Mouse (Mus musculus): Measurements from ENCODE around the gene Ndp.

Ndp gene

DNA sequence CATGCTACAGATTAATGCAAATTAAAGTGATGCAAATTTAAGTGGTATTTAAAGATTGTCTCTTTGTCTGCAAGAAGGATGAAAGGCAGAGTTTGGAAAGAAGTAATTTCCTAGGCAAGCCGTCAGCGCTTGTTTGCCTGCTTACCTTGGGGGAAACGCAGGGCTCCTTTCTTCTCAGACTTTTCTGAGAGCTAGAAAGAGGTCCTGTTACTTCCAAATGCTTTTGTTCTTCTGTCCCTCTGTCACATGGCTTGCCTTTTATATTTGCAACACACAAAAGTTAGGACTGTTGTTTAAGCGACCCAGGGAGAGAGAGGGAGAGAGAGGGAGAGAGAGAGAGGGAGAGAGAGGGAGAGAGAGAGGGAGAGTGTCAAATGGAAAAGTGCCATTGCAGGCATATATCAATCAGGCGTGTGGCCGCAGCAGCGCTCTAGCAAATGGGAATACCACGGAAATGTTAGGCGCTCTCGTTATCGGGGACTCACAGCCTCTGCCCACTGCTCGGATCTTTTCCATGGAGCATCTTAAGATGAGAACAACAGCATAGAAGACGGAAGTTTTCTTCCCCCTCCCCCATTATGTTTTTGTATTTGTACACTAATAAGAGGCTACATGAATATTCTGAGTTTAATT lies at the start of gene Ndp:
Gene Ndp, minus strand, starts transcription at position 534 of the 633 bp plus-strand sequence.
- no peak for DNase-seq

DNA sequence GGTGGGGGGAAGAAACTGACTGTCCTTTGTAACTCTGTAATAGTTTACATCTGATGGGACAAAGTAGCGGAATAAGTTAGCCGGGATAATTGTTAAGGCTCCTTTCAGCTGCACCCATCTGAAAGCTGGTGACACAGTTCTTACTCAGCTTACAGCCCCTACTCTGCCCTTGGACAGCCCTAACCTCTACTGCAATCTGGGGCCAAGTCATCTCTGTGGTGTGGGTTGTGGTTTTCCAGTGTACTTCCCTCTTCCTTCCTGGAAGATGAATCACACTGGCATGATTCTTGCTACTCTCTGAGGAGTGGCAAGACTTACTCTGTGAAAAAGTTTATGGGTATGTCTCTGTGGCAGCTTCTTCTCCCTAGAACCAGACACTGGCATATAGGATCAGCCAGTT lies 43.2 kb upstream of the Ndp start:
- DNase-seq: no peak

DNA sequence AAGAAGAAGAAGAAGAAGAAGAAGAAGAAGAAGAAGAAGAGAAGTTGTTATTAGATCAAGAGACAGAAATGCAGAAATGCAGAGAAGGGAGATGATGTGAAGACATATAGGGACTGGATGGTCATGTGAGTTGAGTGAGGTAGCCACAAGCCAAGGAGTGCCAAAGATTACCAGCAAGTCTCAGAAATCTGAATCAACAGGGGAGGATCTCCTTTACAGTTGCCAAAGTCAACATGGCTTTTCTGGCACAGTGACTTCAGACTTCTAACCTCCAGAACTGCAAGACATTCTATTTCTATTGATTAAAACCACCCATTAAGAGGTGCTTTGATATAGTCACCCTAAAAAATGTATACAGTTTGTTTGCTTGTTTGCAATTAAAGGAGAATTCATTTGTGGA lies 6.4 kb upstream of the Ndp start:
- no peak for DNase-seq

DNA sequence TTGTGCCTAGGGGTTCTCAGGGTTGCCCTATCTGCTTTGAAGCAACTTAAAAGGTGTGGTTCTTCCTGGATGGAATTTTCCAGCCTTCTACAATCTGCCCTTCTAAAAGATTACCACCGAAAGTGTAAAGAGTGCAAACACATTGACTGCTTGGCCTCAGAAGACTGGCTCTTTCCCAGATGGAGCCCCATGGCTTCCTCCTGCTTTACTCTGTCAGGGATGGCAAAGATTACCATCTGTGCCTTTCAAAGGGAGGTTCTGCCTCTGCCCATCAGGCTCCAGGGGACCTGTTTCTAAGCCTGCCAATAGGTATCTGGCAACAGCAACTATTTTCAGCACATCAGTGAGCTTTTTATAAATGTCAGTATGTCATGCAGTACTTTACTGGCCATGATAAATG lies 1.5 kb upstream of the Ndp start:
- DNase-seq: no peak

DNA sequence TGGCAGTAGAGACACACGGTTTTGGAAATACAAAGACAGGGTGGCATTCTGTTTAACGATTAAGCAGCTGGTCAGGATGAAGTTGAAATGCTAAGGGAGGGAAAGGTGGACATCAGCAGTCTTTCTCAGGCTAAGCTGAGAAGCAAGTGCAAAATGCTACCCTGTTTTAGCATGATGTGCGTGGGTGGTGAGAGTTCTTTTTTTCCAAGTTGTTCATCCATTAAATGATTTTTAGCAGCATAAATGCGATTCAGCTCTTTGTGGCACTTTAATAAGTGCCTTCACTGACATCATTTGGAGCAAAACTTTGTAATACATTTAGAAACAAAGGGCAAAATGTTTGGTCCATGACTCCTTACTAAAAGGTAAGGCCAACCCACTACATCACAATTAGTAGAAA lies 337 bp upstream of the Ndp start:
- DNase-seq: no peak

DNA sequence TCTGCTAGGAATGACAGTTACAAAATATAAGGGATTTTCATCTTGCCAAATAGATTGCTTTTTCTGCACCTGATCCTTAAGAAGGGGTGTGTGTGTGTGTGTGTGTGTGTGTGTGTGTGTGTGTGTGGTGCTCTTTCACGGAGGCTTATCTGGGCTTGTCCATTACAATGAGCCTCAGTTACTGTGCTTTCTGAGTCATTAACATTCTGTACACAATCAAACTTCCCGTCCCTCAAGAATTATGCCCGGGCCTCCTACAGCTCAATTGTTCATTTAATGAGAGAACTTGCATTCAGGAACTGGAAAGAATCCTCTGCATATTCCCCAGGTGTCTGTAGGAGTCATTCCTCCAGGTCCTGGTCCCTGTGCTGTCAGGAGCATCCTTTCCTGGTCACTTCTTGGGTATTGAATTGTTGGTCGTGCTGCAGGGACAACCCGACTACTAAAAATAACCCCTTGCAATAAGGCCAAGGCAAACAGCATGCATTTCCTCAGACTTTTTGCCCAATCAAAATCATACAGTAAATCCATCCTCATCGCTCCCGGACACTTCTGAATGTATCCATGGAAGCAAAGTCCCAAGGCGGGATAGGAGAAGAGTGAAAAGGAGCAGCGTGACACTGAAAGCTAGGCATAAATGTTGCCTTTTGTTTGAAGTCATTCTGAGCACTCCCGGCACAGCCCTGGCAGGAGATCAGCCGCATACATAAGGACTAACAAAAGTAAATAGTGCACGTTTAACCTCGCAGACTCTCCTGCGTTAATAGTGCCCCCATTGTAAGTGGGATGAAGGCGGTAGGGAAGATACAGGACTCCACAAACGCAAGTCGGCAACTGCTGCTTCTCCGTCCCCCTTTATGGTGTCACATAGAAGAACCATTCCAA lies 1.1 kb downstream of the Ndp start:
- no peak for DNase-seq

DNA sequence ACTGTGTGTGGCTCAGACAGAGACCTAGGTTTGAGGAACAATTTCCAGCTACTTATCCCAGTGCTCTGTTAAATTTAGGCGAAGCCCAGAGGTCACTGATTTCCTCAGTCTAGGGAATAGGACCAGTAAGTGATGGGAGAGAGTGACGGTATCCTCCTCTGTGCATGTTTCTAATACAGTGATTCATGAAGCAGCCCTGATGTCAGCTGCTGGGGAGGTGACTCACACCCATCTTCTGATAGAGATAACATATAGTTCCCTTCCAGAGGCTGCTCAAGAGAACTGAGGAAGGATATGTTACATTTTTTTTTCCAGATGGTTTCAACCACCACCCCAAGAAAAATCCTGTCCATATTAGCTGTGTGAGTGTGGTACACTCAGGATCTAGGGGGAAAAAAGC lies 2.9 kb downstream of the Ndp start:
- DNase-seq: no peak

DNA sequence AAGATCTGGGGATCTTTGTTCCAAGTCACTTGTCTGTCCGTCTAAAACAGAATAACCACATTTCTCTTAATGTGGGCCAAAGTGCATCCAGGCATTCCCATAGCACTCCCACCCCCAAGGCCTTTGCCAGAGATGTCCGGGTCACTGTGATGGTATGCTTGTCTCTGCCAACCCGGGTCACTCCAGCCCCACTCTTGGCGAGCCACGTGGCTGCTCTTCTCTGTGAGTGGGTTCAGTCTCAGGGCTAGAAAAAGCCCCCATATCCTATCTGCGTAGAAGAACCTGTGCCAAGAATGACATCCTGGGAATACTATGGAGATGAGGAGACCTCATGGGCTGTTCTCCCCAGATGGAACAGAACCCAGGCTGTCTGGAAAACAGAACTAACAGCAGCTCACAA lies 4.0 kb downstream of the Ndp start:
- DNase-seq: no peak

DNA sequence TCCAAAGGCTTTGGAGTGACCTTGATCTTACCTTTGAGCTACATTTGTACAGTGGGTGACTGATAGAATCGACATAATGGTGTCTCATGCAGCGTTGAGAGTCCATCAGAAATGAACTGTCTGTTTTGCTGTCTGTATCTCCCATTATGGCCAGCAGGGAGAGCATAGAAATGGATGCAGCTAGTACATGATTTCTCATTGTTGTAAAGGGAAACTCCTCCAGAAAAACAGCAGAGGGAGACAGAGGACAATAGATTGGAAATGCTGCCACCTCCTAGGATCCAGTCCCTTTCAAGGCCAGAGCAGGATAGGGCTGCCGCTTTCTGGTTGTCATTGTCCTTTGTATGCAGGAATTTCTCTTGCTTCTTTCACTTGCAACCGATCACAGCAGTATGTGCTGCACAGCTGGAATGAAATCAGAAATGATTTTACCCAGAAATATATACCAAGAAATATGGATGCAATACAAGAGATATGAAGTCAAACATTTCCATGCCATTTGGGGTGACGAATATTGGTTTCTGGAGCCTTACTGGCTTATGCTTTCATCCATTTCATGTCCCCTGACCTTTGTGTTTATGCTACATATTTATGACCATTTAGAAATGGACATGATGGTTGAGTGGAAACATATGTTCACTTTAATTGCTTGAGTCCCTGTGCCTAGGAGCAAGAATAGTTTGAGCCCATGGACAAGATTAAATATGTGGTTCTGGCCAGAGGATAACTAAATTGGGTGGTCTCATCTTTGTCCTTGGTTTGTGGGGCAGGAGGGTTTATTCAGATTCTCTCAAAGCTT lies 17.0 kb downstream of the Ndp start:
- peak; percentile 40 for DNase-seq

DNA sequence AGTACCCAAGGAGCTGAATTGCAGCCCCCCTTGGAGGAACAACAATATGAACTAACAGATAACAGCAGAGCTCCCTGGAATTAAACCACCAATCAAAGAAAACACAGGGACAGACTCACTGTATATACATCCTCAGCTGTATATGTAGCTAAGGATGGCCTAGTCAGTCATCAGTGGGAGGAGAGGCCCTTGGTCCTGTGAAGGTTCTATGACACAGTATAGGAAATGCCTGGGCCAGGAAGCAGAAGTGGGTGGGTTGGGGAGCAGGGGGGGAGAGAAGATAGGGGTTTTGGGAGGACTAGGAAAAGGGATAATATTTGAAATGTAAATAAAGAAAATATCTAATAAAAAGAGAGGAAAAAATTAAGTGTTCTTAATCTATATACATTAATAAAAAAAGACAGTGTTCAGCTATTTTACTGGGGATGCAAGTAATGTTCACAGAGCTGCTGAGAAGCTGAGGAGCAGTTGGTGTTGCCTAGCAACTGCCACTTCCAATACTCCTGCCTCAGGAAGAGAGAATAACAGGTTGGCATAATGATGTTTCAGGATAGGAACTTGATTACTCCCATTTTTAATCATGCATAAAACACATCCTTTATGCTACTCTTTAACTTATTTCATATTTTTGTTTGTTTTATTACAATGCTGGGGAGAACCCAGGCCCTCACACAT lies 43.8 kb downstream of the Ndp start:
- DNase-seq: no peak

DNA sequence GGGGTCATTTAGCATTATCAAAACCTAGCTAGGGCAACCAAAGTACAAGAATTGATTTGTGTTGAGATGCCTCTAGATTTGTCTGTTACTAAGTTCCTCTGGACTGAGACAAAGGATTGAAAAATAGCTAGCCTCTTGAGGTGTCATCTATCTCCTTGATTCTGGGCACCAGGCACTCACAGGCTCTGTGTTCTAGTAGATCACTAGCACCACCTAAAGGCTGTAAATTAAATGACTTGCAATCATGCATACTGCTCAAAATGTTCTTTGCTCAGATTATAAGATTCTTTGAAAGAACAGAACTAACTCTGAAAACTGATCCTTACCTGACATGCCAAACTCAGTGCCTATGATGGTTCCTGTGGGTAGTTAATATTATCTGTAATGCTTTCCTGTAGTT lies 51.3 kb downstream of the Ndp start:
- peak; percentile 1 for DNase-seq

DNA sequence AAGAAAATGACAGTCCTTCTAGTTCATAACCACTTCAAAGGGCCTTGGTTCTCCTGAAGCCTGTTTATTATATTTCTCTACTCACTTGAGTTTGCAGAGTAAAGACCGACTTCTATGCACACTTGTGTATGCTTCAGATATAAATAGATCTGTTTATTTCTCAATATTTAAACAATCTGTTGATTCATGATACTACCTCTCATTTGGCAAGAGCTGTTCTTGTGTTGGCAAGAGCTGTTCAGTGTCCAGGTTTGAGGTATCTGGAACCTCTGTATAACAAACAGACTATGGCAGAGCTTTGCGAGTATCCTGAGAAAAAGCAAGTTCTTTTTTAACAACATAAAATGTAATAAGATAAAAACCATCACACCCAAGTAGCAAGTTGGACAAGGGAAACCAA lies 65.5 kb downstream of the Ndp start:
- no peak for DNase-seq

DNA sequence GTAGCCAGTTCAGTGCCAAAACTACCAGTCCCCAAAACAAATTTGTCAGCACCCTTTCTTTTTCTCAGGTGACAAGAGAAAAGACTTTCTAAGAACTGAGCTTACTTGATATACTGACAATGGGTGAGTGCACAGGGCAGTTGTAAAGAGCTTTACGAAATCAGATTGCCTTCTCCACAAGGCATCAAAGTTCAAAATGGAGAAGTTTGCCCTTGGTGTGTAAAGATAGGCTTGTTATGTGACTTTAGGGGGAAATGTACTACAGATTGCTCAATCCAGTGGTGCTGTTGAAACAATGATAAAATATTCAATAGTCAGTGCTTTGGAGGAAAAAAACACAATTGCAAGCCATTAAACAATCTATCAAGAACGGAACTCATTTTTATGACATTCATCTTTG lies 70.1 kb downstream of the Ndp start:
- no peak for DNase-seq

DNA sequence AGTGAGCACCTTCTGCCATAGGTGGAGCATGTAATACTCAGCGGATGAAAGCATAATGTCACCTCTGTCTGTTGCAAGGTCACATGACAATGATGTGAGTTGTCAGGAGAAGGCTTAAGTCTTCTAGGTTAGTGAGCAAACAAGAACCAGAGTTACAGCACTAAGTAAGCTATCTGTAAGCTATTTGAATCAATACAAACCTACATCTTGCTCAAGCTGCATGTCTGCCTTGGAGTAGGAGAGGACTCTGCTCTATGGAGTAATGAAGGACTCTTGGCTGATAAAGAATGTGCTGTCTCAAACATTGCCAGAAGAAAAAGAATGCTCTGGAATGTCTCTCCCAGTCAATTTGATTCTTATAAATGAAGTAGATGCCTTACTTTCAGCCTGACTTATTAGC lies 74.3 kb downstream of the Ndp start:
- no peak for DNase-seq

DNA sequence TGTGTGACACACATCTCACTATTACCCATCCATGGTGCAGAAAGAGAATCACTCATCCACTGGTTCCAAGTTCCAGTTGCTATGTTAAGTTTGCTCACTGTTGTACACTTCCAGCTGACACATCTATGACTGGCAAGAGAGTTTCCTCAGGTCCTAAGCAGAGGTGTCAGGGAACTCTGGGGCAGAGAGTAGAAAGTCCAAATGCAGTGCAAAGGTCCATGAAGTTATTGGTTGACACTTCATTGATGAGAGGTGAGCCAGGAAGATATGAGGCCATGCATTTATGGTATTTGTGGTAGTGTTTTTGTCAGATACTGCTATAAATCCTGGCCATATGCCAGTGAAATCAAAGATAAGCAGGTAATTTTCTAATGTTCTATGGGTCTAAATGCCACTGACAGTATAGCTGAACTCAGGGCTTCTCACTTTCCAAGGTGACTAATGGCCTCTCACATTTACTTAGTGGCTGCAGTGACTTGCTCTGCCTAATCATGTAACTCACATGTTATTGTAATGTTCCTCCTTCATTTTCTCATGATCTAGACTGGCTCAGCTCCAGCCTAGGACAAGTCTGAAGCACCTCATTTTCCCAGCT lies 75.0 kb downstream of the Ndp start:
- DNase-seq: no peak

Data from kidney, postnatal 14 days (tissue).